Mouse (Mus musculus): ENCODE data around the gene Uri1. TPM values are rescaled to one million over a fixed set of nuclear protein-coding genes. Genes with fewer than 3 reads are reported as not detected.

Gene Uri1
- polyA plus RNA-seq, 1 experiment from 2014 or later: 54.0 TPM

GRCm38 (mm10) chr7:37911802-37912122, 111.6 kb downstream of the Uri1 start:
- H3K4me1 ChIP-seq: peaks cover 6% of the 10 kb centered on the region; the same call in 1 of the 2 replicates
- no peaks in the 10 kb centered on the region for H3K36me3 ChIP-seq
- H3K4me2 ChIP-seq (replicated peaks): no peak overlapping the region
- no peaks in the 10 kb centered on the region for H3K27me3 ChIP-seq
- peak overlapping the region; percentile 47; the same call in 1 of the 2 replicates for H3K27ac ChIP-seq
- H3K9me3 ChIP-seq: no peaks in the 10 kb centered on the region
- 23% methylated on average over 3 of the region's 3 CpGs for WGBS
- peak; percentile 66 for ATAC-seq (ENCODE audit: insufficient number of reproducible peaks, insufficient read depth, low FRiP score, low TSS enrichment)
- no peak overlapping the region for H3K4me3 ChIP-seq
- no peak overlapping the region for H3K9ac ChIP-seq

GRCm38 (mm10) chr7:37911114-37911801, 112.1 kb downstream of the Uri1 start:
- H3K9ac ChIP-seq: no peak overlapping the region
- no peaks in the 10 kb centered on the region for H3K9me3 ChIP-seq
- no peak overlapping the region for H3K4me2 ChIP-seq (replicated peaks)
- H3K4me3 ChIP-seq: no peak overlapping the region
- peaks cover 6% of the 10 kb centered on the region; the same call in 1 of the 2 replicates for H3K4me1 ChIP-seq
- ATAC-seq (ENCODE audit: insufficient number of reproducible peaks, insufficient read depth, low FRiP score, low TSS enrichment): peak; percentile 55
- WGBS: 28% methylated on average over 5 of the region's 5 CpGs
- no peaks in the 10 kb centered on the region for H3K27me3 ChIP-seq
- H3K27ac ChIP-seq: peak overlapping the region; percentile 47; the same call in 1 of the 2 replicates
- H3K36me3 ChIP-seq: no peaks in the 10 kb centered on the region

GRCm38 (mm10) chr7:37910161-37910560, 113.2 kb downstream of the Uri1 start:
- H3K9me3 ChIP-seq: no peaks in the 10 kb centered on the region
- H3K27me3 ChIP-seq: no peaks in the 10 kb centered on the region
- H3K27ac ChIP-seq: no peak overlapping the region
- no peak overlapping the region for H3K4me2 ChIP-seq (replicated peaks)
- WGBS: 85% methylated on average over 9 of the region's 9 CpGs
- no peak for ATAC-seq (ENCODE audit: insufficient number of reproducible peaks, insufficient read depth, low FRiP score, low TSS enrichment)
- H3K4me1 ChIP-seq: peaks cover 6% of the 10 kb centered on the region; the same call in 1 of the 2 replicates
- H3K36me3 ChIP-seq: no peaks in the 10 kb centered on the region
- H3K9ac ChIP-seq: no peak overlapping the region
- H3K4me3 ChIP-seq: no peak overlapping the region

Other genes starting within 250 kb of the Uri1 start
- gene Zfp536, start 249.9 kb downstream of the Uri1 start, polyA plus RNA-seq (2016; fragmentation: Nextera tagmentation; extraction: Ambion mirVana): 18.1 and 18.5 TPM in 2 replicates
- 73.4 and 75.3 TPM in 2 replicates for gene Ccne1, start 84.0 kb upstream of the Uri1 start, polyA plus RNA-seq (2016; fragmentation: Nextera tagmentation; extraction: Ambion mirVana)
- 16.3 and 17.3 TPM in 2 replicates for gene 1600014C10Rik, start 159.7 kb upstream of the Uri1 start, polyA plus RNA-seq (2016; fragmentation: Nextera tagmentation; extraction: Ambion mirVana)
- gene Plekhf1, start 204.5 kb upstream of the Uri1 start, polyA plus RNA-seq (2016; fragmentation: Nextera tagmentation; extraction: Ambion mirVana): 2.8 and 3.6 TPM in 2 replicates
- 69.2 and 75.5 TPM in 2 replicates for gene Pop4, start 247.9 kb upstream of the Uri1 start, polyA plus RNA-seq (2016; fragmentation: Nextera tagmentation; extraction: Ambion mirVana)

Measured in embryonic facial prominence, embryonic 12.5 days (tissue).